Mouse (Mus musculus): Measurements from ENCODE around the gene Casp3. TPM values are rescaled to one million over a fixed set of nuclear protein-coding genes. Genes with fewer than 3 reads are reported as not detected.

Gene Casp3
- total and polyA plus RNA-seq, 2 experiments: 6.1 to 22.7 TPM

DNA sequence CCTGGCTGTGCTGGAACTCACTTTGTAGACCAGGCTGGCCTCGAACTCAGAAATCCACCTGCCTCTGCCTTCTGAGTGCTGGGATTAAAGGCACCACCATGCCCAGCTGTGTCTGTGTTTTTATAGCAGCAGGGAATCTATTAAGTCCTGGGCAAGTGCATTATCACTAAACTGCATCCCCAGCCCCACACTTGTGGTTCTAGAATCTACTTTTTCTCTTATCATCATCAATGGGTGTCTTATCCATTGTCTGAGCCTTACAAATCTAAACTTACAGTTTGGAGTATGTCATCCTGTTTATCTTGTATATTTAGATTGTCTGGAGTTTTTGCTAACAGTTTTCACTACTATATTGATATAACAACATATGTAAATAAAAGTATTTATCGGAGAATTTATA is 28.4 kb upstream of the Casp3 start:
- H3K27me3 ChIP-seq (ENCODE audit: control insufficient read depth, insufficient read depth, low read length): no peaks in the 10 kb centered on the region
- 95% methylated on average over 2 of the region's 2 CpGs for WGBS
- H3K4me3 ChIP-seq (ENCODE audit: insufficient read depth, low read depth, low read length): no peak overlapping the region
- H3K4me1 ChIP-seq (ENCODE audit: control insufficient read depth, insufficient read depth, low read length): no peaks in the 10 kb centered on the region
- TF ChIP-seq POLR2A (IDR thresholded peaks at IDR 0.05; ENCODE audit: extremely low read depth, insufficient read depth, low read length): no peak
- no peak for TF ChIP-seq CTCF (IDR thresholded peaks at IDR 0.05; ENCODE audit: low read depth, low read length)
- no peak overlapping the region for H3K27ac ChIP-seq (replicated peaks; ENCODE audit: insufficient read depth, low read depth, low read length)
- H3K79me2 ChIP-seq (ENCODE audit: control insufficient read depth, insufficient read depth, low read length): no peaks in the 10 kb centered on the region
- H3K9ac ChIP-seq (ENCODE audit: low read depth, low read length): no peak overlapping the region
- DNase-seq (ENCODE audit: extremely low read depth, low read depth, low spot score): no peak
- H3K36me3 ChIP-seq (ENCODE audit: control insufficient read depth, insufficient read depth, low read length): peaks cover 4% of the 10 kb centered on the region; the same call in 1 of the 2 replicates

DNA sequence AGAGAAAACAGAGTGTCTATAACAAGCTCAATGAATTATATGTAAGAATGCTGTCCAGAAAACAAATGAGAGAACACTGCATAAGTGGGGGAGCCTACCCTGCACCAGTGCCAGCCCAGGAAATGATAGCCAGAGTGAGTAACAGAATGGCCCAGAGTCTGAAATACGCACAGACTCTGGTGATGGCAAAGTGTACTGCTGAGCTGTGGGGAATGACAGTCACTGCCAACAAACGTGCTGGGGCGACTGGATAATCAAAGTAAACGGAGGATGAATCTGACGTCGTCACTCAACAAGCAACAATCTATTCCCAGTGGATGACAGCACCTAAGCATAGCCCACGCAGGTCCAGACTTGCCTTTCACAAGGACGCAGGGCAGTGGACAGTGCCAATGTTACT is 24.0 kb upstream of the Casp3 start:
- no peak overlapping the region for H3K27ac ChIP-seq (replicated peaks; ENCODE audit: insufficient read depth, low read depth, low read length)
- H3K4me1 ChIP-seq (ENCODE audit: control insufficient read depth, insufficient read depth, low read length): peaks cover 7% of the 10 kb centered on the region
- no peak for DNase-seq (ENCODE audit: extremely low read depth, low read depth, low spot score)
- no peak for TF ChIP-seq CTCF (IDR thresholded peaks at IDR 0.05; ENCODE audit: low read depth, low read length)
- no peak for TF ChIP-seq POLR2A (IDR thresholded peaks at IDR 0.05; ENCODE audit: extremely low read depth, insufficient read depth, low read length)
- peaks cover 2% of the 10 kb centered on the region; the same call in 1 of the 2 replicates for H3K36me3 ChIP-seq (ENCODE audit: control insufficient read depth, insufficient read depth, low read length)
- H3K4me3 ChIP-seq (ENCODE audit: insufficient read depth, low read depth, low read length): no peak overlapping the region
- no peaks in the 10 kb centered on the region for H3K79me2 ChIP-seq (ENCODE audit: control insufficient read depth, insufficient read depth, low read length)
- H3K27me3 ChIP-seq (ENCODE audit: control insufficient read depth, insufficient read depth, low read length): no peaks in the 10 kb centered on the region
- no peak overlapping the region for H3K9ac ChIP-seq (ENCODE audit: low read depth, low read length)
- 85% methylated on average over 8 of the region's 8 CpGs for WGBS

DNA sequence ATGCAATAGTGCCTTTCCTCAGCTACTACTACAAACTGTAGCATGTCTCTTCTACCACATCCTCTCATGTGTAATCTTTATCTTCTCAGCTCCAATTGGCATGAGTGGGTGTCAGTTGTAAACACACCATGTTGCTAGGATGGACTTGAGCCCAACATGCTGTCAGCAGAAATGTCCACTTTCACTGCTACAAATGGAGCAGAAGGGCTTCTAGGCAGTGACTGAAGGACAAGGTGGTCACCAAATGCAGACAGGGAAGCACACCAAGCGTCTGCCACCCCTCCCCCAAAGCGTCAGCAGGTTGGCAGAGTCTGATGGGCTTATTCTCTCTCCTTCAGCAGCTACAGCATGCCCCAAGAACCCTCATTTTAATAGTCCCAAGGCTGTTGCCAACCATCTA is 23.3 kb upstream of the Casp3 start:
- H3K27ac ChIP-seq (replicated peaks; ENCODE audit: insufficient read depth, low read depth, low read length): no peak overlapping the region
- peaks cover 7% of the 10 kb centered on the region for H3K4me1 ChIP-seq (ENCODE audit: control insufficient read depth, insufficient read depth, low read length)
- no peak overlapping the region for H3K9ac ChIP-seq (ENCODE audit: low read depth, low read length)
- no peak overlapping the region for H3K4me3 ChIP-seq (ENCODE audit: insufficient read depth, low read depth, low read length)
- TF ChIP-seq CTCF (IDR thresholded peaks at IDR 0.05; ENCODE audit: low read depth, low read length): no peak
- no peak for TF ChIP-seq POLR2A (IDR thresholded peaks at IDR 0.05; ENCODE audit: extremely low read depth, insufficient read depth, low read length)
- no peaks in the 10 kb centered on the region for H3K27me3 ChIP-seq (ENCODE audit: control insufficient read depth, insufficient read depth, low read length)
- DNase-seq (ENCODE audit: extremely low read depth, low read depth, low spot score): no peak
- H3K36me3 ChIP-seq (ENCODE audit: control insufficient read depth, insufficient read depth, low read length): no peaks in the 10 kb centered on the region; the same call in 1 of the 2 replicates
- 97% methylated on average over 2 of the region's 2 CpGs for WGBS
- no peaks in the 10 kb centered on the region for H3K79me2 ChIP-seq (ENCODE audit: control insufficient read depth, insufficient read depth, low read length)

DNA sequence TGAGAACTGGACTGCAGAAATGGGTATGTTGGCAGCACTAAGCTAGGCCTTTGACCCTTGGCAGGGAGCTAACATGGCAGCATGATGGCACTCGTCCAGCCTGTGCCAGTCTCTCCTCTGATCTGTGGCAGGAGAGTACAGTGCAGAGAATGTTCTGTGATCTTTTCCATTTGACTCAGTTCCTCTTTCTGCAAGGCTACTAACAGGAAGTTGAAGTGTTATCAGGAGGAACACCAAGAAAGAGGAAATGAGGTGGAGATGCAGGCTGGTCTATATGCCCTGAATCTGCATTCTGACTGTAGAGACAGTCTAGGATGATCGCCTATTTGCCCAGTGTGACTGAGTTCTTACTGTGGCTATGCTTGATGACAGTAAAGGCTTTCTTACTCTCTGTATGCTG is 21.5 kb upstream of the Casp3 start:
- TF ChIP-seq CTCF (IDR thresholded peaks at IDR 0.05; ENCODE audit: low read depth, low read length) (no peak), POLR2A (IDR thresholded peaks at IDR 0.05; ENCODE audit: extremely low read depth, insufficient read depth, low read length) (no peak)
- H3K27me3 ChIP-seq (ENCODE audit: control insufficient read depth, insufficient read depth, low read length): no peaks in the 10 kb centered on the region
- H3K27ac ChIP-seq (replicated peaks; ENCODE audit: insufficient read depth, low read depth, low read length): no peak overlapping the region
- no peak overlapping the region for H3K4me3 ChIP-seq (ENCODE audit: insufficient read depth, low read depth, low read length)
- H3K4me1 ChIP-seq (ENCODE audit: control insufficient read depth, insufficient read depth, low read length): peaks cover 7% of the 10 kb centered on the region
- no peaks in the 10 kb centered on the region for H3K79me2 ChIP-seq (ENCODE audit: control insufficient read depth, insufficient read depth, low read length)
- WGBS: 40% methylated on average over 2 of the region's 2 CpGs
- peak; percentile 91 for DNase-seq (ENCODE audit: extremely low read depth, low read depth, low spot score)
- H3K36me3 ChIP-seq (ENCODE audit: control insufficient read depth, insufficient read depth, low read length): peaks cover 4% of the 10 kb centered on the region
- H3K9ac ChIP-seq (ENCODE audit: low read depth, low read length): no peak overlapping the region

- H3K79me2 ChIP-seq (ENCODE audit: control insufficient read depth, insufficient read depth, low read length): no peaks in the 10 kb centered on the region
- no peak for TF ChIP-seq CTCF (IDR thresholded peaks at IDR 0.05; ENCODE audit: low read depth, low read length)
- peaks cover 4% of the 10 kb centered on the region for H3K36me3 ChIP-seq (ENCODE audit: control insufficient read depth, insufficient read depth, low read length)
- no peak overlapping the region for H3K4me3 ChIP-seq (ENCODE audit: insufficient read depth, low read depth, low read length)
- H3K27ac ChIP-seq (replicated peaks; ENCODE audit: insufficient read depth, low read depth, low read length): no peak overlapping the region
- H3K27me3 ChIP-seq (ENCODE audit: control insufficient read depth, insufficient read depth, low read length): no peaks in the 10 kb centered on the region
- DNase-seq (ENCODE audit: extremely low read depth, low read depth, low spot score): no peak
- no peak overlapping the region for H3K9ac ChIP-seq (ENCODE audit: low read depth, low read length)
- peaks cover 7% of the 10 kb centered on the region for H3K4me1 ChIP-seq (ENCODE audit: control insufficient read depth, insufficient read depth, low read length)
- 96% methylated on average over 2 of the region's 2 CpGs for whole genome bisulfite sequencing
These were observed 20.6 kb upstream of the Casp3 start for GRCm38 (mm10) chr8:46596530-46596929.

DNA sequence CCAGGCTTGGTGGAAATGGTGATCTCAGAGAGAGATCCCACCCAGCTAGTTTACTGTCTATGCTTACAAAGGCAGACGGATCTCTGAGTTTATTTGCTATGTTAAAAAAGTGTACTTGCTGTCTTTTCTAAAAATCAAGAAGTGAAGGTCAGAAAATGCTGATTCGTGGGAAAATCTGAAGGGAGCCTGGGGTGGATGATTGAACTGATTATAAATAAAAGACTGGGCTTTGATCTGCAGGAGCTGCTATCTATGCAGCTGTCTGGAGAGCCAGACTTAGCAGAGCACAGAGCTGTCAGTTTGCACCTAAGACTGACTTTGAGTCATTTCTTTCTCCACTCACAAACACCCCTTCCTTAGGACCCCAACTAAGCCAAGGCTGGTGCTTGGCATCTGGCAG is 19.7 kb upstream of the Casp3 start:
- Histone ChIP-seq H3K36me3 (ENCODE audit: control insufficient read depth, insufficient read depth, low read length) (peaks cover 4% of the 10 kb centered on the region), H3K27ac (replicated peaks; ENCODE audit: insufficient read depth, low read depth, low read length) (no peak overlapping the region), H3K79me2 (ENCODE audit: control insufficient read depth, insufficient read depth, low read length) (no peaks in the 10 kb centered on the region), H3K4me3 (ENCODE audit: insufficient read depth, low read depth, low read length) (no peak overlapping the region), H3K4me1 (ENCODE audit: control insufficient read depth, insufficient read depth, low read length) (peaks cover 7% of the 10 kb centered on the region), H3K9ac (ENCODE audit: low read depth, low read length) (no peak overlapping the region), H3K27me3 (ENCODE audit: control insufficient read depth, insufficient read depth, low read length) (no peaks in the 10 kb centered on the region)
- TF ChIP-seq POLR2A (IDR thresholded peaks at IDR 0.05; ENCODE audit: extremely low read depth, insufficient read depth, low read length) (no peak), CTCF (IDR thresholded peaks at IDR 0.05; ENCODE audit: low read depth, low read length) (no peak)
- no peak for DNase-seq (ENCODE audit: extremely low read depth, low read depth, low spot score)
- WGBS: 74% methylated on average over 2 of the region's 2 CpGs

Data from liver, adult 2 months (tissue).